Mouse (Mus musculus): ENCODE results near the gene Pgr. TPM values are rescaled to one million over a fixed set of nuclear protein-coding genes. Genes with fewer than 3 reads are reported as not detected.

Gene Pgr
- 0.22 and 0.32 TPM in 2 replicates for polyA plus RNA-seq (2015; fragmentation: Nextera tagmentation; extraction: Ambion mirVana)

GRCm38 (mm10) chr9:8899616-8900202, at the start of gene Pgr:
TSS of gene Pgr (plus strand) at chr9:8899833.
- Histone ChIP-seq H3K9me3 (replicated peaks; ENCODE audit: control insufficient read depth, low read length) (no peaks in the 10 kb centered on the region), H3K36me3 (ENCODE audit: control insufficient read depth, insufficient read depth, low read length) (no peaks in the 10 kb centered on the region), H3K4me2 (ENCODE audit: low read depth, low read length) (peak within 1 kb of the TSS; percentile 91), H3K4me3 (replicated peaks; ENCODE audit: low read length) (peak within 1 kb of the TSS; percentile 58), H3K4me1 (ENCODE audit: control insufficient read depth, insufficient read depth, low read length) (peaks cover 17% of the 10 kb centered on the region), H3K27ac (ENCODE audit: low read length) (no peak within 1 kb of the TSS), H3K9ac (ENCODE audit: low read length) (peak within 1 kb of the TSS; percentile 61; the same call in 1 of the 2 replicates), H3K27me3 (ENCODE audit: control insufficient read depth, insufficient read depth, low read length) (peaks cover 24% of the 10 kb centered on the region)
- ATAC-seq (ENCODE audit: insufficient read depth, low FRiP score), result no peak
- 0% methylated on average over 16 of the region's 16 CpGs for WGBS

- H3K4me1 ChIP-seq (ENCODE audit: control insufficient read depth, insufficient read depth, low read length), result no peaks in the 10 kb centered on the region
- no peaks in the 10 kb centered on the region for H3K36me3 ChIP-seq (ENCODE audit: control insufficient read depth, insufficient read depth, low read length)
- no peaks in the 10 kb centered on the region for H3K9me3 ChIP-seq (replicated peaks; ENCODE audit: control insufficient read depth, low read length)
- H3K27me3 ChIP-seq (ENCODE audit: control insufficient read depth, insufficient read depth, low read length), result no peaks in the 10 kb centered on the region
- H3K27ac ChIP-seq (ENCODE audit: low read length), result no peak overlapping the region
- H3K9ac ChIP-seq (ENCODE audit: low read length), result no peak overlapping the region
- no peak overlapping the region for H3K4me2 ChIP-seq (ENCODE audit: low read depth, low read length)
- WGBS, result 59% methylated on average over 2 of the region's 2 CpGs
- ATAC-seq (ENCODE audit: insufficient read depth, low FRiP score), result no peak
- no peak overlapping the region for H3K4me3 ChIP-seq (replicated peaks; ENCODE audit: low read length)
Observed at GRCm38 (mm10) chr9:8857455-8857854, 42.2 kb upstream of the Pgr start.

GRCm38 (mm10) chr9:8868511-8868910, 31.1 kb upstream of the Pgr start:
- no peak overlapping the region for H3K4me3 ChIP-seq (replicated peaks; ENCODE audit: low read length)
- H3K9ac ChIP-seq (ENCODE audit: low read length), result no peak overlapping the region
- ATAC-seq (ENCODE audit: insufficient read depth, low FRiP score), result no peak
- H3K9me3 ChIP-seq (replicated peaks; ENCODE audit: control insufficient read depth, low read length), result no peaks in the 10 kb centered on the region
- H3K36me3 ChIP-seq (ENCODE audit: control insufficient read depth, insufficient read depth, low read length), result no peaks in the 10 kb centered on the region
- no peak overlapping the region for H3K4me2 ChIP-seq (ENCODE audit: low read depth, low read length)
- H3K4me1 ChIP-seq (ENCODE audit: control insufficient read depth, insufficient read depth, low read length), result no peaks in the 10 kb centered on the region
- no peaks in the 10 kb centered on the region for H3K27me3 ChIP-seq (ENCODE audit: control insufficient read depth, insufficient read depth, low read length)
- H3K27ac ChIP-seq (ENCODE audit: low read length), result no peak overlapping the region
- 66% methylated on average over 2 of the region's 2 CpGs for WGBS

- H3K4me1 ChIP-seq (ENCODE audit: control insufficient read depth, insufficient read depth, low read length), result peaks cover 5% of the 10 kb centered on the region
- H3K36me3 ChIP-seq (ENCODE audit: control insufficient read depth, insufficient read depth, low read length), result no peaks in the 10 kb centered on the region
- H3K4me2 ChIP-seq (ENCODE audit: low read depth, low read length), result no peak overlapping the region
- H3K4me3 ChIP-seq (replicated peaks; ENCODE audit: low read length), result no peak overlapping the region
- no peak for ATAC-seq (ENCODE audit: insufficient read depth, low FRiP score)
- WGBS, result 79% methylated on average over 5 of the region's 5 CpGs
- no peaks in the 10 kb centered on the region for H3K9me3 ChIP-seq (replicated peaks; ENCODE audit: control insufficient read depth, low read length)
- H3K27me3 ChIP-seq (ENCODE audit: control insufficient read depth, insufficient read depth, low read length), result no peaks in the 10 kb centered on the region; the same call in 1 of the 2 replicates
- no peak overlapping the region for H3K27ac ChIP-seq (ENCODE audit: low read length)
- no peak overlapping the region for H3K9ac ChIP-seq (ENCODE audit: low read length)
Observed at GRCm38 (mm10) chr9:8895205-8895604, 4.4 kb upstream of the Pgr start.

- Histone ChIP-seq H3K9me3 (replicated peaks; ENCODE audit: control insufficient read depth, low read length) (no peaks in the 10 kb centered on the region), H3K27ac (ENCODE audit: low read length) (no peak overlapping the region), H3K4me2 (ENCODE audit: low read depth, low read length) (peak overlapping the region; percentile 91), H3K9ac (ENCODE audit: low read length) (peak overlapping the region; percentile 61), H3K4me1 (ENCODE audit: control insufficient read depth, insufficient read depth, low read length) (peaks cover 17% of the 10 kb centered on the region), H3K27me3 (ENCODE audit: control insufficient read depth, insufficient read depth, low read length) (peaks cover 24% of the 10 kb centered on the region), H3K4me3 (replicated peaks; ENCODE audit: low read length) (peak overlapping the region; percentile 58), H3K36me3 (ENCODE audit: control insufficient read depth, insufficient read depth, low read length) (no peaks in the 10 kb centered on the region)
- WGBS, result under 1% methylated on average over 41 of the region's 41 CpGs
- ATAC-seq (ENCODE audit: insufficient read depth, low FRiP score), result peak; percentile 48
Observed at GRCm38 (mm10) chr9:8900203-8901012, 775 bp downstream of the Pgr start.

- H3K4me1 ChIP-seq (ENCODE audit: control insufficient read depth, insufficient read depth, low read length), result peaks cover 17% of the 10 kb centered on the region
- no peaks in the 10 kb centered on the region for H3K9me3 ChIP-seq (replicated peaks; ENCODE audit: control insufficient read depth, low read length)
- H3K36me3 ChIP-seq (ENCODE audit: control insufficient read depth, insufficient read depth, low read length), result no peaks in the 10 kb centered on the region
- H3K9ac ChIP-seq (ENCODE audit: low read length), result peak overlapping the region; percentile 61
- peak overlapping the region; percentile 91 for H3K4me2 ChIP-seq (ENCODE audit: low read depth, low read length)
- under 1% methylated on average over 36 of the region's 36 CpGs for WGBS
- H3K27ac ChIP-seq (ENCODE audit: low read length), result no peak overlapping the region
- H3K27me3 ChIP-seq (ENCODE audit: control insufficient read depth, insufficient read depth, low read length), result peaks cover 24% of the 10 kb centered on the region
- ATAC-seq (ENCODE audit: insufficient read depth, low FRiP score), result peak; percentile 51; the same call in 1 of the 2 replicates
- H3K4me3 ChIP-seq (replicated peaks; ENCODE audit: low read length), result peak overlapping the region; percentile 58
Observed at GRCm38 (mm10) chr9:8901013-8901646, 1.5 kb downstream of the Pgr start.

- peaks cover 17% of the 10 kb centered on the region for H3K4me1 ChIP-seq (ENCODE audit: control insufficient read depth, insufficient read depth, low read length)
- no peak for ATAC-seq (ENCODE audit: insufficient read depth, low FRiP score)
- no peak overlapping the region for H3K27ac ChIP-seq (ENCODE audit: low read length)
- no peaks in the 10 kb centered on the region for H3K36me3 ChIP-seq (ENCODE audit: control insufficient read depth, insufficient read depth, low read length)
- no peaks in the 10 kb centered on the region for H3K9me3 ChIP-seq (replicated peaks; ENCODE audit: control insufficient read depth, low read length)
- peak overlapping the region; percentile 91 for H3K4me2 ChIP-seq (ENCODE audit: low read depth, low read length)
- H3K4me3 ChIP-seq (replicated peaks; ENCODE audit: low read length), result peak overlapping the region; percentile 58
- peak overlapping the region; percentile 61 for H3K9ac ChIP-seq (ENCODE audit: low read length)
- peaks cover 24% of the 10 kb centered on the region for H3K27me3 ChIP-seq (ENCODE audit: control insufficient read depth, insufficient read depth, low read length)
- under 1% methylated on average over 44 of the region's 49 CpGs for WGBS
Observed at GRCm38 (mm10) chr9:8901647-8902131, 2.1 kb downstream of the Pgr start.

GRCm38 (mm10) chr9:8902277-8902676, 2.6 kb downstream of the Pgr start:
- Histone ChIP-seq H3K9me3 (replicated peaks; ENCODE audit: control insufficient read depth, low read length) (no peaks in the 10 kb centered on the region), H3K9ac (ENCODE audit: low read length) (no peak overlapping the region), H3K4me3 (replicated peaks; ENCODE audit: low read length) (peak overlapping the region; percentile 58; the same call in 1 of the 2 replicates), H3K36me3 (ENCODE audit: control insufficient read depth, insufficient read depth, low read length) (no peaks in the 10 kb centered on the region), H3K4me2 (ENCODE audit: low read depth, low read length) (peak overlapping the region; percentile 91; the same call in 1 of the 2 replicates), H3K27ac (ENCODE audit: low read length) (no peak overlapping the region), H3K4me1 (ENCODE audit: control insufficient read depth, insufficient read depth, low read length) (peaks cover 17% of the 10 kb centered on the region), H3K27me3 (ENCODE audit: control insufficient read depth, insufficient read depth, low read length) (peaks cover 24% of the 10 kb centered on the region)
- ATAC-seq (ENCODE audit: insufficient read depth, low FRiP score), result no peak
- WGBS, result 39% methylated on average over 3 of the region's 3 CpGs

- ATAC-seq (ENCODE audit: insufficient read depth, low FRiP score), result no peak
- no peaks in the 10 kb centered on the region for H3K36me3 ChIP-seq (ENCODE audit: control insufficient read depth, insufficient read depth, low read length)
- H3K9ac ChIP-seq (ENCODE audit: low read length), result no peak overlapping the region
- H3K9me3 ChIP-seq (replicated peaks; ENCODE audit: control insufficient read depth, low read length), result no peaks in the 10 kb centered on the region
- WGBS, result 82% methylated on average over 2 of the region's 2 CpGs
- no peaks in the 10 kb centered on the region for H3K27me3 ChIP-seq (ENCODE audit: control insufficient read depth, insufficient read depth, low read length)
- no peak overlapping the region for H3K27ac ChIP-seq (ENCODE audit: low read length)
- H3K4me3 ChIP-seq (replicated peaks; ENCODE audit: low read length), result no peak overlapping the region
- H3K4me1 ChIP-seq (ENCODE audit: control insufficient read depth, insufficient read depth, low read length), result no peaks in the 10 kb centered on the region
- no peak overlapping the region for H3K4me2 ChIP-seq (ENCODE audit: low read depth, low read length)
Observed at GRCm38 (mm10) chr9:8927561-8927960, 27.9 kb downstream of the Pgr start.
